Mouse (Mus musculus) thymus, adult 2 months (tissue): ENCODE results near the gene Fbxo42. TPM values are rescaled to one million over a fixed set of nuclear protein-coding genes. Genes with fewer than 3 reads are reported as not detected.

Experiments
- DNase-seq: peaks from one replicate; pipeline ENCODE4 v3.0.0; 2021
- H3K27ac ChIP-seq: fragments of 200-500 bp; 2 replicates; pipeline ENCODE4 v1.5.1; 2012; ENCODE audit warnings: low read length, control low read depth; ENCODE audit not compliant: control insufficient read depth, insufficient read depth
- H3K27me3 ChIP-seq: fragments of 200-500 bp; 2 replicates; pipeline ENCODE4 v1.6.1; 2012; ENCODE audit warnings: mild to moderate bottlenecking, low read length, moderate library complexity, mixed read lengths; ENCODE audit not compliant: control insufficient read depth, insufficient read depth
- H3K36me3 ChIP-seq: fragments of 200-500 bp; 2 replicates; pipeline ENCODE4 v1.6.1; 2012; ENCODE audit warnings: mild to moderate bottlenecking, low read length, moderate library complexity; ENCODE audit not compliant: control insufficient read depth, insufficient read depth
- H3K4me1 ChIP-seq: fragments of 200-500 bp; replicated peaks from 2 replicates; pipeline ENCODE4 v1.6.1; 2012; ENCODE audit warnings: low read length; ENCODE audit not compliant: control insufficient read depth, insufficient read depth
- H3K4me3 ChIP-seq: fragments of 200-500 bp; 2 replicates; pipeline ENCODE4 v1.5.1; 2012; ENCODE audit warnings: mild to moderate bottlenecking, low read length, control low read depth, moderate library complexity; ENCODE audit not compliant: control insufficient read depth, insufficient read depth
- CTCF ChIP-seq: fragments of 200-500 bp; IDR thresholded peaks from 2 replicates; pipeline ENCODE4 v1.5.1; 2012; ENCODE audit warnings: mild to moderate bottlenecking, control low read depth, low read length, moderate library complexity, borderline replicate concordance; ENCODE audit not compliant: control insufficient read depth, poor library complexity, insufficient read depth; ENCODE audit errors: extremely low read depth
- POLR2A ChIP-seq: fragments of 200-500 bp; IDR thresholded peaks from 2 replicates; pipeline ENCODE4 v1.6.1; 2012; ENCODE audit warnings: mild to moderate bottlenecking, low read length, control low read depth, moderate library complexity; ENCODE audit not compliant: control insufficient read depth, poor library complexity, insufficient read depth; ENCODE audit errors: extremely low read depth
- WGBS: fragments of 180-500 bp; shearing (Covaris S2); methylation state at CpG from one replicate; pipeline ENCODE4 v1.1.7; 2018; 5-methylcytosine and 5-hydroxymethylcytosine counted together
- polyA plus RNA-seq: library from polyadenylated mRNA; depleted of rRNA; stranded (reverse); fragments of >200 nt; gene quantifications from 2 replicates; pipeline ENCODE4 v1.2.3, GENCODE M21; 2012; rRNA removed

Fbxo42 gene
- 29.1 and 29.3 TPM in 2 replicates for polyA plus RNA-seq

- Histone ChIP-seq H3K4me1 (peaks cover 15% of the 10 kb centered on the region), H3K27me3 (no peaks in the 10 kb centered on the region), H3K27ac (peak within 1 kb of the TSS; percentile 67; the same call in 1 of the 2 replicates), H3K4me3 (peak within 1 kb of the TSS; percentile 73), H3K36me3 (no peaks in the 10 kb centered on the region)
- peak; percentile 94 for DNase-seq
- TF ChIP-seq CTCF (peak; percentile 96), POLR2A (peak; percentile 88)
- 2% methylated on average over 58 of the region's 58 CpGs for WGBS
Observed at GRCm38 (mm10) chr4:141147112-141148008, at the start of gene Fbxo42. TSS of gene Fbxo42 (plus strand) at chr4:141147913.

GRCm38 (mm10) chr4:141098935-141099334, 48.8 kb upstream of the Fbxo42 start:
- H3K27me3 ChIP-seq: no peaks in the 10 kb centered on the region
- TF ChIP-seq POLR2A: no peak
- no peak for TF ChIP-seq CTCF
- H3K4me1 ChIP-seq: no peaks in the 10 kb centered on the region
- no peak overlapping the region for H3K4me3 ChIP-seq
- no peaks in the 10 kb centered on the region for H3K36me3 ChIP-seq
- WGBS: 60% methylated on average over 4 of the region's 4 CpGs
- no peak for DNase-seq
- no peak overlapping the region for H3K27ac ChIP-seq

GRCm38 (mm10) chr4:141099956-141100355, 47.8 kb upstream of the Fbxo42 start:
- WGBS: 90% methylated on average over 5 of the region's 5 CpGs
- Histone ChIP-seq H3K4me1 (no peaks in the 10 kb centered on the region), H3K4me3 (no peak overlapping the region), H3K36me3 (no peaks in the 10 kb centered on the region), H3K27me3 (no peaks in the 10 kb centered on the region), H3K27ac (no peak overlapping the region)
- TF ChIP-seq POLR2A (no peak), CTCF (no peak)
- DNase-seq: no peak

- TF ChIP-seq POLR2A (no peak), CTCF (no peak)
- H3K4me1 ChIP-seq: no peaks in the 10 kb centered on the region
- DNase-seq: no peak
- H3K27me3 ChIP-seq: no peaks in the 10 kb centered on the region
- no peak overlapping the region for H3K27ac ChIP-seq
- no peaks in the 10 kb centered on the region for H3K36me3 ChIP-seq
- 94% methylated on average over 9 of the region's 9 CpGs for WGBS
- H3K4me3 ChIP-seq: no peak overlapping the region
Observed at GRCm38 (mm10) chr4:141101291-141101690, 46.4 kb upstream of the Fbxo42 start.

- no peak overlapping the region for H3K27ac ChIP-seq
- peak; percentile 19 for DNase-seq
- no peak for TF ChIP-seq CTCF
- H3K27me3 ChIP-seq: no peaks in the 10 kb centered on the region
- H3K4me3 ChIP-seq: no peak overlapping the region
- H3K36me3 ChIP-seq: no peaks in the 10 kb centered on the region
- no peaks in the 10 kb centered on the region for H3K4me1 ChIP-seq
- 78% methylated on average over 6 of the region's 6 CpGs for WGBS
Observed at GRCm38 (mm10) chr4:141101855-141102254, 45.9 kb upstream of the Fbxo42 start.

GRCm38 (mm10) chr4:141106526-141107183, 41.1 kb upstream of the Fbxo42 start:
- 89% methylated on average over 16 of the region's 16 CpGs for WGBS
- H3K4me1 ChIP-seq: no peaks in the 10 kb centered on the region
- no peak for TF ChIP-seq POLR2A
- no peak for TF ChIP-seq CTCF

More at GRCm38 (mm10) chr4:141106526-141107183, 41.1 kb upstream of the Fbxo42 start:
- no peak overlapping the region for H3K4me3 ChIP-seq
- no peaks in the 10 kb centered on the region for H3K36me3 ChIP-seq
- H3K27me3 ChIP-seq: no peaks in the 10 kb centered on the region
- DNase-seq: no peak
- no peak overlapping the region for H3K27ac ChIP-seq
